Mouse (Mus musculus) forebrain, embryonic 13.5 days (tissue): ENCODE results near the gene Fam102a. TPM values are rescaled to one million over a fixed set of nuclear protein-coding genes. Genes with fewer than 3 reads are reported as not detected.

ENCODE experiments used
- ATAC-seq: fragments of 200-750 bp; cut with Nextera tagmentation; 2 replicates; pipeline ENCODE4 v1.8.0; 2017
- H3K27ac ChIP-seq: fragments of 300-500 bp; sonication (generic); 2 replicates; pipeline ENCODE4 v1.5.1; 2015; ENCODE audit warnings: inconsistent platforms, mild to moderate bottlenecking, moderate library complexity
- H3K27me3 ChIP-seq: fragments of 300-500 bp; sonication (generic); 2 replicates; pipeline ENCODE4 v1.6.1; 2015; ENCODE audit warnings: mild to moderate bottlenecking, inconsistent platforms
- H3K36me3 ChIP-seq: fragments of 300-500 bp; sonication (generic); 2 replicates; pipeline ENCODE4 v1.6.1; 2015; ENCODE audit warnings: mild to moderate bottlenecking, inconsistent platforms; ENCODE audit not compliant: poor library complexity, severe bottlenecking
- H3K4me1 ChIP-seq: fragments of 300-500 bp; sonication (generic); 2 replicates; pipeline ENCODE4 v1.6.1; 2015; ENCODE audit warnings: inconsistent platforms
- H3K4me2 ChIP-seq: fragments of 300-500 bp; sonication (generic); 2 replicates; pipeline ENCODE4 v1.6.1; 2015; ENCODE audit warnings: inconsistent platforms, mild to moderate bottlenecking, moderate library complexity
- H3K4me3 ChIP-seq: fragments of 300-500 bp; sonication (generic); 2 replicates; pipeline ENCODE4 v1.5.1; 2015; ENCODE audit warnings: mild to moderate bottlenecking, inconsistent platforms
- H3K9ac ChIP-seq: fragments of 300-500 bp; sonication (generic); 2 replicates; pipeline ENCODE4 v1.6.1; 2015; ENCODE audit warnings: mild to moderate bottlenecking, inconsistent platforms
- H3K9me3 ChIP-seq: fragments of 300-500 bp; sonication (generic); replicated peaks from 2 replicates; pipeline ENCODE4 v1.6.1; 2016; ENCODE audit warnings: inconsistent platforms
- WGBS: fragments of 180-500 bp; shearing (Covaris S2); methylation state at CpG from one replicate; pipeline ENCODE4 v1.1.7; 2015; 5-methylcytosine and 5-hydroxymethylcytosine counted together
- polyA plus RNA-seq: library from polyadenylated mRNA; unstranded; fragments of >200 nt; fragmentation: Nextera tagmentation; extraction: Ambion mirVana; gene quantifications from 2 replicates; pipeline ENCODE4 v1.2.1, GENCODE M21; 2015

Gene Fam102a
- polyA plus RNA-seq, 1 experiment from 2014 or later = 4.5 TPM

- peak within 1 kb of the TSS; percentile 99 for H3K4me2 ChIP-seq
- peak within 1 kb of the TSS; percentile 73 for H3K9ac ChIP-seq
- no peak within 1 kb of the TSS for H3K27ac ChIP-seq
- no peaks in the 10 kb centered on the region for H3K9me3 ChIP-seq
- H3K4me3 ChIP-seq = peak within 1 kb of the TSS; percentile 57
- 5% methylated on average over 28 of the region's 28 CpGs for WGBS
- peak; percentile 82 for ATAC-seq
- H3K4me1 ChIP-seq = peaks cover 23% of the 10 kb centered on the region
- H3K27me3 ChIP-seq = peaks cover 29% of the 10 kb centered on the region
- H3K36me3 ChIP-seq = peaks cover 8% of the 10 kb centered on the region
Observed at GRCm38 (mm10) chr2:32575586-32576160, 40.5 kb downstream of the Fam102a start, which contains the start of gene 9430097D07Rik. TSS of gene 9430097D07Rik (minus strand) at chr2:32575684.

- peaks cover 18% of the 10 kb centered on the region for H3K4me1 ChIP-seq
- WGBS = 92% methylated on average over 9 of the region's 9 CpGs
- H3K36me3 ChIP-seq = peaks cover 8% of the 10 kb centered on the region
- H3K9ac ChIP-seq = no peak overlapping the region
- no peak overlapping the region for H3K4me3 ChIP-seq
- H3K27ac ChIP-seq = no peak overlapping the region
- ATAC-seq = no peak
- no peaks in the 10 kb centered on the region for H3K9me3 ChIP-seq
- no peak overlapping the region for H3K4me2 ChIP-seq
- H3K27me3 ChIP-seq = peaks cover 29% of the 10 kb centered on the region
Observed at GRCm38 (mm10) chr2:32576532-32576931, 41.4 kb downstream of the Fam102a start.

- H3K4me3 ChIP-seq = no peak overlapping the region
- peaks cover 2% of the 10 kb centered on the region; the same call in 1 of the 2 replicates for H3K36me3 ChIP-seq
- H3K4me2 ChIP-seq = no peak overlapping the region
- no peak for ATAC-seq
- H3K9ac ChIP-seq = no peak overlapping the region
- WGBS = 36% methylated on average over 24 of the region's 30 CpGs
- H3K27ac ChIP-seq = no peak overlapping the region
- H3K4me1 ChIP-seq = peaks cover 18% of the 10 kb centered on the region
- H3K9me3 ChIP-seq = no peaks in the 10 kb centered on the region
- H3K27me3 ChIP-seq = peaks cover 33% of the 10 kb centered on the region
Observed at GRCm38 (mm10) chr2:32578146-32579046, 43.3 kb downstream of the Fam102a start.

- no peak overlapping the region for H3K27ac ChIP-seq
- WGBS = 33% methylated on average over 19 of the region's 19 CpGs
- H3K9ac ChIP-seq = no peak overlapping the region
Observed at GRCm38 (mm10) chr2:32581450-32582095, 46.4 kb downstream of the Fam102a start.

GRCm38 (mm10) chr2:32582830-32583799, 48.0 kb downstream of the Fam102a start:
- no peaks in the 10 kb centered on the region for H3K36me3 ChIP-seq
- H3K4me3 ChIP-seq = peak overlapping the region; percentile 31
- H3K9ac ChIP-seq = no peak overlapping the region; the same call in 1 of the 2 replicates
- H3K9me3 ChIP-seq = no peaks in the 10 kb centered on the region
- peaks cover 23% of the 10 kb centered on the region for H3K27me3 ChIP-seq
- peaks cover 19% of the 10 kb centered on the region for H3K4me1 ChIP-seq
- H3K4me2 ChIP-seq = peak overlapping the region; percentile 62
- ATAC-seq = peak; percentile 77
- WGBS = 15% methylated on average over 37 of the region's 37 CpGs
- H3K27ac ChIP-seq = no peak overlapping the region

More at GRCm38 (mm10) chr2:32581450-32582095, 46.4 kb downstream of the Fam102a start:
- Histone ChIP-seq H3K36me3 (no peaks in the 10 kb centered on the region), H3K4me1 (peaks cover 7% of the 10 kb centered on the region), H3K27me3 (peaks cover 33% of the 10 kb centered on the region), H3K4me3 (peak overlapping the region; percentile 31), H3K9me3 (no peaks in the 10 kb centered on the region), H3K4me2 (peak overlapping the region; percentile 47)
- ATAC-seq = peak; percentile 67

- ATAC-seq = no peak
- Histone ChIP-seq H3K4me1 (peaks cover 37% of the 10 kb centered on the region), H3K9me3 (no peaks in the 10 kb centered on the region), H3K36me3 (no peaks in the 10 kb centered on the region), H3K27ac (no peak overlapping the region), H3K27me3 (peaks cover 4% of the 10 kb centered on the region; the same call in 1 of the 2 replicates), H3K4me3 (no peak overlapping the region), H3K4me2 (no peak overlapping the region), H3K9ac (no peak overlapping the region)
- 87% methylated on average over 7 of the region's 7 CpGs for WGBS
Observed at GRCm38 (mm10) chr2:32585149-32585714, 50.1 kb downstream of the Fam102a start.

GRCm38 (mm10) chr2:32586871-32587351, 51.8 kb downstream of the Fam102a start, which contains the start of gene St6galnac4:
TSS of gene St6galnac4 (plus strand) at chr2:32587095.
- H3K4me1 ChIP-seq = peaks cover 37% of the 10 kb centered on the region
- peak within 1 kb of the TSS; percentile 51 for H3K4me3 ChIP-seq
- WGBS = 0% methylated on average over 28 of the region's 38 CpGs
- H3K27me3 ChIP-seq = peaks cover 4% of the 10 kb centered on the region; the same call in 1 of the 2 replicates
- peak; percentile 77 for ATAC-seq
- no peaks in the 10 kb centered on the region for H3K36me3 ChIP-seq
- peak within 1 kb of the TSS; percentile 79 for H3K9ac ChIP-seq
- H3K9me3 ChIP-seq = no peaks in the 10 kb centered on the region
- no peak within 1 kb of the TSS for H3K27ac ChIP-seq
- H3K4me2 ChIP-seq = peak within 1 kb of the TSS; percentile 71

- H3K36me3 ChIP-seq = no peaks in the 10 kb centered on the region
- peak overlapping the region; percentile 79 for H3K9ac ChIP-seq
- no peak for ATAC-seq
- WGBS = 53% methylated on average over 9 of the region's 9 CpGs
- H3K9me3 ChIP-seq = no peaks in the 10 kb centered on the region
- H3K4me3 ChIP-seq = peak overlapping the region; percentile 51
- H3K4me1 ChIP-seq = peaks cover 36% of the 10 kb centered on the region
- peaks cover 3% of the 10 kb centered on the region; the same call in 1 of the 2 replicates for H3K27me3 ChIP-seq
- H3K27ac ChIP-seq = no peak overlapping the region
- H3K4me2 ChIP-seq = peak overlapping the region; percentile 71
Observed at GRCm38 (mm10) chr2:32587731-32588321, 52.7 kb downstream of the Fam102a start.

GRCm38 (mm10) chr2:32589213-32589795, 54.2 kb downstream of the Fam102a start:
- no peaks in the 10 kb centered on the region for H3K9me3 ChIP-seq
- peak overlapping the region; percentile 18; the same call in 1 of the 2 replicates for H3K4me2 ChIP-seq
- H3K27me3 ChIP-seq = no peaks in the 10 kb centered on the region
- H3K9ac ChIP-seq = 0 out of 2 replicates have a peak overlapping the region, but pooled peaks have one; percentile 37
- 62% methylated on average over 11 of the region's 11 CpGs for WGBS
- no peak for ATAC-seq
- no peak overlapping the region for H3K27ac ChIP-seq
- H3K4me3 ChIP-seq = no peak overlapping the region
- H3K4me1 ChIP-seq = peaks cover 30% of the 10 kb centered on the region
- 0 out of 2 replicates have a peak, but pooled peaks cover 3% of the 10 kb centered on the region for H3K36me3 ChIP-seq

- Histone ChIP-seq H3K4me3 (no peak overlapping the region), H3K4me2 (no peak overlapping the region), H3K9me3 (no peaks in the 10 kb centered on the region), H3K27ac (no peak overlapping the region), H3K36me3 (0 out of 2 replicates have a peak, but pooled peaks cover 5% of the 10 kb centered on the region), H3K27me3 (no peaks in the 10 kb centered on the region), H3K9ac (no peak overlapping the region), H3K4me1 (peaks cover 30% of the 10 kb centered on the region)
- WGBS = 86% methylated on average over 10 of the region's 10 CpGs
- ATAC-seq = no peak
Observed at GRCm38 (mm10) chr2:32590224-32590623, 55.1 kb downstream of the Fam102a start.
